Mouse (Mus musculus) liver, adult 2 months (tissue): ENCODE measurements at regions not wholly inside any gene's neighbourhood (a gene's known extent, or its start where the extent isn't known, plus 50 kb on each side); places are given as distances from the start of the nearest gene placed in this dataset.

ENCODE experiments used
- DNase-seq: peaks from one replicate; pipeline ENCODE4 v3.0.0-alpha.2; 2011; ENCODE audit warnings: low read depth, low spot score; ENCODE audit errors: extremely low read depth
- H3K27ac ChIP-seq: fragments of 200-500 bp; replicated peaks from 2 replicates; pipeline ENCODE4 v1.5.1; 2012; ENCODE audit warnings: low read depth, mild to moderate bottlenecking, control low read depth, inconsistent platforms, low read length; ENCODE audit not compliant: insufficient read depth
- H3K27me3 ChIP-seq: fragments of 200-500 bp; 2 replicates; pipeline ENCODE4 v1.6.1; 2012; ENCODE audit warnings: mild to moderate bottlenecking, moderate library complexity, low read length, inconsistent platforms; ENCODE audit not compliant: control insufficient read depth, insufficient read depth
- H3K36me3 ChIP-seq: fragments of 200-500 bp; 2 replicates; pipeline ENCODE4 v1.6.1; 2012; ENCODE audit warnings: low read length, inconsistent platforms; ENCODE audit not compliant: control insufficient read depth, insufficient read depth
- H3K4me1 ChIP-seq: fragments of 200-500 bp; 2 replicates; pipeline ENCODE4 v1.6.1; 2011; ENCODE audit warnings: low read length; ENCODE audit not compliant: control insufficient read depth, insufficient read depth
- H3K4me3 ChIP-seq: fragments of 200-500 bp; 2 replicates; pipeline ENCODE4 v1.5.1; 2011; ENCODE audit warnings: low read depth, mild to moderate bottlenecking, control low read depth, low read length, moderate library complexity; ENCODE audit not compliant: insufficient read depth
- H3K79me2 ChIP-seq: fragments of 200-500 bp; 2 replicates; pipeline ENCODE4 v1.6.1; 2012; ENCODE audit warnings: inconsistent platforms, mild to moderate bottlenecking, low read length, moderate library complexity; ENCODE audit not compliant: control insufficient read depth, insufficient read depth
- H3K9ac ChIP-seq: fragments of 200-500 bp; 2 replicates; pipeline ENCODE4 v1.6.1; 2012; ENCODE audit warnings: low read depth, mild to moderate bottlenecking, control low read depth, inconsistent platforms, low read length
- CTCF ChIP-seq: fragments of 200-500 bp; IDR thresholded peaks from 2 replicates; pipeline ENCODE4 v1.5.1; 2011; ENCODE audit warnings: low read depth, low read length, control low read depth
- POLR2A ChIP-seq: fragments of 200-500 bp; IDR thresholded peaks from 2 replicates; pipeline ENCODE4 v1.6.1; 2011; ENCODE audit warnings: low read length, control low read depth; ENCODE audit not compliant: insufficient read depth; ENCODE audit errors: extremely low read depth
- WGBS: fragments of 180-500 bp; shearing (Covaris S2); methylation state at CpG from one replicate; pipeline ENCODE4 v1.1.7; 2018; 5-methylcytosine and 5-hydroxymethylcytosine counted together

DNA sequence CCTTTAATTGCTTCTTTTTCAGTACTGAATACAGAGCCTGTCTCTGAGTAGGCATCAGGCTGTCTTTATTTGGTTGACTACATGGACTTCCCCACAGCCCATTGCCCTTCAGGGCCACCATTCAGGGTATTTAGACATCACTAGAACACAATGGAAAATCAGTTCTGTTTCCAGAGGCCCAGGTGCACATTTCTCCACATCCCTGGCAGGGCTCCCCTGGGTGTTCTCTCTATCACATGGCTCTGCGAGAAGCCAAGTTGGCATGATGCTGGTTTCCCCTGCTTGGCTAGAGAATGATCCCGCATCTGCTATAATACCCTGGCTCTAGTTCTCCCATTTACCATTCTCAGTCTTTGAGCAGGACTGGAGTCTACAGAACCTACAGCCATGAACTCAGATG, 57.3 kb upstream of the St8sia2 start:
- WGBS: 93% methylated on average over 2 of the region's 2 CpGs
- no peak for DNase-seq
- Histone ChIP-seq H3K36me3 (no peaks in the 10 kb centered on the region), H3K4me1 (no peaks in the 10 kb centered on the region), H3K27me3 (no peaks in the 10 kb centered on the region; the same call in 1 of the 2 replicates), H3K79me2 (no peaks in the 10 kb centered on the region), H3K4me3 (no peak overlapping the region), H3K9ac (no peak overlapping the region), H3K27ac (no peak overlapping the region)
- TF ChIP-seq CTCF (no peak), POLR2A (no peak)

DNA sequence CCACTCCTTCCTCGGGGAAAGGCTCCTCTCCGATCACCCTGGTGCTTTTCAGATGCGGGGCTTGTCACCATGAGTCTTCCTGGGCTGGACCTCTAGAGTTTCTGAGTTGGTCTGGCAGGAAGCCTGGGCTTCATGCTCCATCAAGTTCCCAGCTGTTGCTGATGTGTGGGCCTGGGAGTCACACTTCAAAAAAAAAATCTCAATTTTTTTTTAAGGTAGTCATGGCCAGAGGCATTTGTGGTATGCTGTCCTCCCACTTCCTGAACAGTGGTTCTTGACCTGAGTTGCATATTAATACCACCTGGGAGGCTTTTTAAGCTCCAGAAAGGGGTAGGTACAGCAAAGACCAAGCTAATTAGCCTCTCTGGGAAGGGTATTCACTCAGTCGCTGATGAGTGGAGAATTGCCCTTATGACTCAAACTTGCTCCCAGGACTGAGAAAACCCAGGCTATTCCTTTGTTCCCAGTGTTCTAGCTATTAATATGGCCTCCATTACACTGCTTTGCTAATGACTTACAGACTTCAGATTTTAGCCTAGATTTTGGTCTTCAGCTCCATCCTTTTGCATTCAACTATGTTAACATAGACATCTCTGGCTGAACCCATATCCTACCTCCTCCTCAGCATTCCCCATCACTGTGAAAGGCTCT, 52.1 kb upstream of the St8sia2 start:
- H3K27ac ChIP-seq: no peak overlapping the region
- H3K4me1 ChIP-seq: no peaks in the 10 kb centered on the region
- H3K36me3 ChIP-seq: no peaks in the 10 kb centered on the region
- no peak for DNase-seq
- 76% methylated on average over 4 of the region's 4 CpGs for WGBS
- no peaks in the 10 kb centered on the region for H3K27me3 ChIP-seq
- no peak overlapping the region for H3K9ac ChIP-seq
- no peak for TF ChIP-seq CTCF
- TF ChIP-seq POLR2A: no peak
- no peaks in the 10 kb centered on the region for H3K79me2 ChIP-seq
- H3K4me3 ChIP-seq: no peak overlapping the region
